Mouse (Mus musculus) embryonic facial prominence, embryonic 15.5 days (tissue): ENCODE measurements around the gene Tmc4. TPM values are rescaled to one million over a fixed set of nuclear protein-coding genes. Genes with fewer than 3 reads are reported as not detected.
A peak's percentile ranks its signal among the peaks of the same experiment; 100 is the strongest.
"Not testable (repeated sequence)": the region's sequence is repeated elsewhere in the genome, so short reads cannot be mapped to it uniquely, and the experiment has no call there.

Experiments used
- ATAC-seq: fragments of 200-750 bp; cut with Nextera tagmentation; 2 replicates; pipeline ENCODE4 v1.8.0; 2017; ENCODE audit warnings: low read depth, moderate TSS enrichment; ENCODE audit not compliant: insufficient number of reproducible peaks, low FRiP score, low TSS enrichment
- H3K27ac ChIP-seq: fragments of 300-500 bp; sonication (generic); replicated peaks from 2 replicates; pipeline ENCODE4 v1.5.1; 2015; ENCODE audit warnings: mild to moderate bottlenecking, inconsistent platforms
- H3K27me3 ChIP-seq: fragments of 300-500 bp; sonication (generic); 2 replicates; pipeline ENCODE4 v1.6.1; 2015; ENCODE audit warnings: inconsistent platforms
- H3K36me3 ChIP-seq: fragments of 300-500 bp; sonication (generic); 2 replicates; pipeline ENCODE4 v1.6.1; 2015; ENCODE audit warnings: mild to moderate bottlenecking, inconsistent platforms
- H3K4me1 ChIP-seq: fragments of 300-500 bp; sonication (generic); 2 replicates; pipeline ENCODE4 v1.6.1; 2015; ENCODE audit warnings: inconsistent platforms
- H3K4me2 ChIP-seq: fragments of 300-500 bp; sonication (generic); replicated peaks from 2 replicates; pipeline ENCODE4 v1.6.1; 2015; ENCODE audit warnings: mild to moderate bottlenecking, inconsistent platforms
- H3K4me3 ChIP-seq: fragments of 300-500 bp; sonication (generic); replicated peaks from 2 replicates; pipeline ENCODE4 v1.5.1; 2015; ENCODE audit warnings: mild to moderate bottlenecking, inconsistent platforms
- H3K9ac ChIP-seq: fragments of 300-500 bp; sonication (generic); 2 replicates; pipeline ENCODE4 v1.6.1; 2015; ENCODE audit warnings: inconsistent platforms
- H3K9me3 ChIP-seq: fragments of 300-500 bp; sonication (generic); replicated peaks from 2 replicates; pipeline ENCODE4 v1.6.1; 2016; ENCODE audit warnings: inconsistent platforms
- WGBS: fragments of 180-500 bp; shearing (Covaris S2); methylation state at CpG from one replicate; pipeline ENCODE4 v1.1.7; 2015; 5-methylcytosine and 5-hydroxymethylcytosine counted together
- polyA plus RNA-seq: library from polyadenylated mRNA; unstranded; fragments of >200 nt; fragmentation: Nextera tagmentation; extraction: Ambion mirVana; gene quantifications from 2 replicates; pipeline ENCODE4 v1.2.1, GENCODE M21; 2015

Gene Tmc4
- polyA plus RNA-seq, 1 experiment from 2014 or later = 14.3 TPM

- peak overlapping the region; percentile 65 for H3K4me2 ChIP-seq
- not testable (repeated sequence) for H3K9me3 ChIP-seq, ATAC-seq, H3K27me3 ChIP-seq, H3K27ac ChIP-seq
- H3K4me1 ChIP-seq = peaks cover 12% of the 10 kb centered on the region
- peaks cover 40% of the 10 kb centered on the region for H3K36me3 ChIP-seq
- peak overlapping the region; percentile 86 for H3K9ac ChIP-seq
- H3K4me3 ChIP-seq = peak overlapping the region; percentile 76
- WGBS = 2% methylated on average over 7 of the region's 7 CpGs
These were observed 28.1 kb upstream of the Tmc4 start for GRCm38 (mm10) chr7:3705461-3705860.

GRCm38 (mm10) chr7:3704475-3704874 is 27.1 kb upstream of the Tmc4 start:
- Histone ChIP-seq H3K9ac (peak overlapping the region; percentile 86), H3K27ac (peak overlapping the region; percentile 97), H3K4me1 (peaks cover 12% of the 10 kb centered on the region), H3K27me3 (no peaks in the 10 kb centered on the region), H3K9me3 (no peaks in the 10 kb centered on the region), H3K4me3 (peak overlapping the region; percentile 76), H3K36me3 (peaks cover 50% of the 10 kb centered on the region), H3K4me2 (peak overlapping the region; percentile 65)
- WGBS = under 1% methylated on average over 20 of the region's 20 CpGs
- ATAC-seq = 0 out of 2 replicates have a peak, but pooled peaks have one; percentile 13

- Histone ChIP-seq H3K9me3 (no peaks in the 10 kb centered on the region), H3K36me3 (peaks cover 55% of the 10 kb centered on the region), H3K4me1 (peaks cover 12% of the 10 kb centered on the region), H3K4me2 (peak within 1 kb of the TSS; percentile 65), H3K27ac (peak within 1 kb of the TSS; percentile 97), H3K27me3 (no peaks in the 10 kb centered on the region), H3K4me3 (peak within 1 kb of the TSS; percentile 76), H3K9ac (peak within 1 kb of the TSS; percentile 86)
- peak; percentile 92 for ATAC-seq
- WGBS = under 1% methylated on average over 42 of the region's 42 CpGs
These were observed 26.6 kb upstream of the Tmc4 start, which contains the start of gene Rps9 for GRCm38 (mm10) chr7:3703879-3704441. TSS of gene Rps9 (plus strand) at chr7:3703993.

GRCm38 (mm10) chr7:3703148-3703878 is 26.0 kb upstream of the Tmc4 start:
- H3K36me3 ChIP-seq = peaks cover 60% of the 10 kb centered on the region
- H3K4me2 ChIP-seq = peak overlapping the region; percentile 65
- peaks cover 12% of the 10 kb centered on the region for H3K4me1 ChIP-seq
- peak overlapping the region; percentile 35 for H3K9ac ChIP-seq
- H3K4me3 ChIP-seq = peak overlapping the region; percentile 76
- no peaks in the 10 kb centered on the region for H3K27me3 ChIP-seq
- 20% methylated on average over 6 of the region's 6 CpGs for WGBS
- ATAC-seq = peak; percentile 44
- peak overlapping the region; percentile 97 for H3K27ac ChIP-seq
- H3K9me3 ChIP-seq = no peaks in the 10 kb centered on the region

GRCm38 (mm10) chr7:3698471-3698870 is 21.1 kb upstream of the Tmc4 start:
- Histone ChIP-seq H3K9ac (no peak overlapping the region), H3K4me3 (no peak overlapping the region), H3K4me1 (peaks cover 9% of the 10 kb centered on the region), H3K4me2 (no peak overlapping the region), H3K9me3 (no peaks in the 10 kb centered on the region), H3K27ac (no peak overlapping the region), H3K27me3 (no peaks in the 10 kb centered on the region), H3K36me3 (peaks cover 49% of the 10 kb centered on the region)
- 91% methylated on average over 6 of the region's 6 CpGs for WGBS
- no peak for ATAC-seq

- peak overlapping the region; percentile 87 for H3K4me2 ChIP-seq
- not testable (repeated sequence) for H3K9me3 ChIP-seq, ATAC-seq, H3K27me3 ChIP-seq
- peak overlapping the region; percentile 97 for H3K27ac ChIP-seq
- H3K36me3 ChIP-seq = peaks cover 36% of the 10 kb centered on the region
- peak overlapping the region; percentile 69 for H3K9ac ChIP-seq
- H3K4me3 ChIP-seq = peak overlapping the region; percentile 72
- WGBS = 3% methylated on average over 9 of the region's 9 CpGs
- peaks cover 16% of the 10 kb centered on the region for H3K4me1 ChIP-seq
These were observed 17.6 kb upstream of the Tmc4 start for GRCm38 (mm10) chr7:3694949-3695305.

GRCm38 (mm10) chr7:3694076-3694948 is 17.0 kb upstream of the Tmc4 start:
- H3K4me3 ChIP-seq = peak overlapping the region; percentile 72
- H3K4me2 ChIP-seq = peak overlapping the region; percentile 87
- ATAC-seq = peak; percentile 70
- WGBS = under 1% methylated on average over 52 of the region's 55 CpGs
- H3K36me3 ChIP-seq = peaks cover 33% of the 10 kb centered on the region
- H3K4me1 ChIP-seq = peaks cover 16% of the 10 kb centered on the region
- no peaks in the 10 kb centered on the region for H3K27me3 ChIP-seq
- no peaks in the 10 kb centered on the region for H3K9me3 ChIP-seq
- peak overlapping the region; percentile 69 for H3K9ac ChIP-seq
- peak overlapping the region; percentile 97 for H3K27ac ChIP-seq

GRCm38 (mm10) chr7:3693809-3694075 is 16.4 kb upstream of the Tmc4 start:
- no peak for ATAC-seq
- Histone ChIP-seq H3K4me2 (peak overlapping the region; percentile 87), H3K4me1 (peaks cover 16% of the 10 kb centered on the region), H3K27me3 (no peaks in the 10 kb centered on the region), H3K9ac (peak overlapping the region; percentile 52), H3K27ac (peak overlapping the region; percentile 97), H3K4me3 (peak overlapping the region; percentile 72), H3K9me3 (no peaks in the 10 kb centered on the region), H3K36me3 (peaks cover 32% of the 10 kb centered on the region)
- 0% methylated on average over 18 of the region's 18 CpGs for WGBS

- Histone ChIP-seq H3K4me2 (peak within 1 kb of the TSS; percentile 87), H3K9me3 (no peaks in the 10 kb centered on the region), H3K9ac (peak within 1 kb of the TSS; percentile 88), H3K27me3 (no peaks in the 10 kb centered on the region), H3K4me3 (peak within 1 kb of the TSS; percentile 72), H3K4me1 (peaks cover 16% of the 10 kb centered on the region), H3K36me3 (peaks cover 29% of the 10 kb centered on the region), H3K27ac (peak within 1 kb of the TSS; percentile 97)
- peak; percentile 92 for ATAC-seq
- under 1% methylated on average over 55 of the region's 55 CpGs for WGBS
These were observed 15.8 kb upstream of the Tmc4 start, which contains the start of gene Mboat7 for GRCm38 (mm10) chr7:3692987-3693808. TSS of gene Mboat7 (minus strand) at chr7:3693523.

GRCm38 (mm10) chr7:3692382-3692986 is 15.1 kb upstream of the Tmc4 start, which contains the start of gene Tsen34:
TSS of gene Tsen34 (plus strand) at chr7:3692863.
- Histone ChIP-seq H3K36me3 (peaks cover 28% of the 10 kb centered on the region), H3K4me2 (peak within 1 kb of the TSS; percentile 87), H3K27me3 (no peaks in the 10 kb centered on the region), H3K9ac (peak within 1 kb of the TSS; percentile 88), H3K4me1 (peaks cover 16% of the 10 kb centered on the region), H3K9me3 (no peaks in the 10 kb centered on the region), H3K27ac (peak within 1 kb of the TSS; percentile 97), H3K4me3 (peak within 1 kb of the TSS; percentile 72)
- ATAC-seq = peak; percentile 49
- whole genome bisulfite sequencing = under 1% methylated on average over 49 of the region's 49 CpGs
